Mouse (Mus musculus): ENCODE measurements around the gene Wdr4. TPM values are rescaled to one million over a fixed set of nuclear protein-coding genes. Genes with fewer than 3 reads are reported as not detected.

Gene Wdr4
- 21.9 and 24.0 TPM in 2 replicates for polyA plus RNA-seq (2015; fragmentation: Nextera tagmentation; extraction: Ambion mirVana)

- Histone ChIP-seq H3K9ac (peak within 1 kb of the TSS; percentile 94), H3K4me1 (peaks cover 34% of the 10 kb centered on the region), H3K4me2 (peak within 1 kb of the TSS; percentile 76), H3K27me3 (replicated peaks) (no peaks in the 10 kb centered on the region), H3K36me3 (peaks cover 36% of the 10 kb centered on the region), H3K4me3 (peak within 1 kb of the TSS; percentile 89), H3K27ac (replicated peaks) (peak within 1 kb of the TSS; percentile 88), H3K9me3 (no peaks in the 10 kb centered on the region)
- peak; percentile 98 for ATAC-seq (ENCODE audit: extremely low read depth, insufficient number of reproducible peaks, low FRiP score, low TSS enrichment)
- WGBS, result under 1% methylated on average over 45 of the region's 45 CpGs
These were observed at the start of gene Wdr4, which contains the start of gene Ndufv3 for GRCm38 (mm10) chr17:31519946-31520838. TSS of gene Wdr4 (minus strand) at chr17:31519980. TSS of gene Ndufv3 (plus strand) at chr17:31520115.

GRCm38 (mm10) chr17:31566276-31566675 is 46.5 kb upstream of the Wdr4 start:
- H3K4me3 ChIP-seq, result peak overlapping the region; percentile 95
- WGBS, result 62% methylated on average over 6 of the region's 6 CpGs
- peaks cover 60% of the 10 kb centered on the region for H3K4me1 ChIP-seq
- no peaks in the 10 kb centered on the region for H3K27me3 ChIP-seq (replicated peaks)
- no peaks in the 10 kb centered on the region for H3K9me3 ChIP-seq
- peak overlapping the region; percentile 97; the same call in 1 of the 2 replicates for H3K27ac ChIP-seq (replicated peaks)
- ATAC-seq (ENCODE audit: extremely low read depth, insufficient number of reproducible peaks, low FRiP score, low TSS enrichment), result no peak
- H3K36me3 ChIP-seq, result peaks cover 5% of the 10 kb centered on the region
- peak overlapping the region; percentile 96 for H3K9ac ChIP-seq
- H3K4me2 ChIP-seq, result peak overlapping the region; percentile 93

GRCm38 (mm10) chr17:31565141-31566056 is 45.6 kb upstream of the Wdr4 start:
- H3K4me2 ChIP-seq, result peak overlapping the region; percentile 93
- H3K27ac ChIP-seq (replicated peaks), result peak overlapping the region; percentile 97
- peaks cover 5% of the 10 kb centered on the region for H3K36me3 ChIP-seq
- H3K27me3 ChIP-seq (replicated peaks), result no peaks in the 10 kb centered on the region
- ATAC-seq (ENCODE audit: extremely low read depth, insufficient number of reproducible peaks, low FRiP score, low TSS enrichment), result peak; percentile 28
- peaks cover 51% of the 10 kb centered on the region for H3K4me1 ChIP-seq
- no peaks in the 10 kb centered on the region for H3K9me3 ChIP-seq
- H3K4me3 ChIP-seq, result peak overlapping the region; percentile 95
- under 1% methylated on average over 85 of the region's 88 CpGs for WGBS
- peak overlapping the region; percentile 96 for H3K9ac ChIP-seq

- Histone ChIP-seq H3K27ac (replicated peaks) (peak overlapping the region; percentile 97), H3K4me2 (peak overlapping the region; percentile 93), H3K4me1 (peaks cover 45% of the 10 kb centered on the region), H3K4me3 (peak overlapping the region; percentile 95), H3K9me3 (no peaks in the 10 kb centered on the region), H3K27me3 (replicated peaks) (no peaks in the 10 kb centered on the region), H3K36me3 (peaks cover 5% of the 10 kb centered on the region), H3K9ac (peak overlapping the region; percentile 96)
- no peak for ATAC-seq (ENCODE audit: extremely low read depth, insufficient number of reproducible peaks, low FRiP score, low TSS enrichment)
- 1% methylated on average over 31 of the region's 44 CpGs for WGBS
These were observed 45.0 kb upstream of the Wdr4 start for GRCm38 (mm10) chr17:31564858-31565140.

GRCm38 (mm10) chr17:31564015-31564857 is 44.5 kb upstream of the Wdr4 start, which contains the start of gene Pknox1:
TSS of gene Pknox1 (plus strand) at chr17:31564734.
- H3K4me3 ChIP-seq, result peak within 1 kb of the TSS; percentile 95
- peaks cover 5% of the 10 kb centered on the region for H3K36me3 ChIP-seq
- no peaks in the 10 kb centered on the region for H3K9me3 ChIP-seq
- no peaks in the 10 kb centered on the region for H3K27me3 ChIP-seq (replicated peaks)
- ATAC-seq (ENCODE audit: extremely low read depth, insufficient number of reproducible peaks, low FRiP score, low TSS enrichment), result peak; percentile 94
- under 1% methylated on average over 43 of the region's 72 CpGs for WGBS
- peak within 1 kb of the TSS; percentile 93 for H3K4me2 ChIP-seq
- peak within 1 kb of the TSS; percentile 97 for H3K27ac ChIP-seq (replicated peaks)
- H3K4me1 ChIP-seq, result peaks cover 40% of the 10 kb centered on the region
- H3K9ac ChIP-seq, result peak within 1 kb of the TSS; percentile 96

- WGBS, result 24% methylated on average over 12 of the region's 12 CpGs
These were observed 43.8 kb upstream of the Wdr4 start for GRCm38 (mm10) chr17:31563632-31564014.

GRCm38 (mm10) chr17:31559021-31559789 is 39.4 kb upstream of the Wdr4 start:
- Histone ChIP-seq H3K4me1 (peaks cover 18% of the 10 kb centered on the region), H3K36me3 (no peaks in the 10 kb centered on the region), H3K27me3 (replicated peaks) (no peaks in the 10 kb centered on the region), H3K4me2 (no peak overlapping the region), H3K9me3 (no peaks in the 10 kb centered on the region), H3K27ac (replicated peaks) (no peak overlapping the region), H3K4me3 (no peak overlapping the region), H3K9ac (no peak overlapping the region)
- ATAC-seq (ENCODE audit: extremely low read depth, insufficient number of reproducible peaks, low FRiP score, low TSS enrichment), result no peak
- WGBS, result 84% methylated on average over 11 of the region's 11 CpGs

More at GRCm38 (mm10) chr17:31563632-31564014, 43.8 kb upstream of the Wdr4 start:
- H3K9ac ChIP-seq, result peak overlapping the region; percentile 82
- H3K36me3 ChIP-seq, result peaks cover 5% of the 10 kb centered on the region
- peak overlapping the region; percentile 81 for H3K27ac ChIP-seq (replicated peaks)
- H3K4me2 ChIP-seq, result peak overlapping the region; percentile 68
- peak overlapping the region; percentile 58 for H3K4me3 ChIP-seq
- H3K4me1 ChIP-seq, result peaks cover 34% of the 10 kb centered on the region
- no peaks in the 10 kb centered on the region for H3K27me3 ChIP-seq (replicated peaks)
- ATAC-seq (ENCODE audit: extremely low read depth, insufficient number of reproducible peaks, low FRiP score, low TSS enrichment), result no peak
- H3K9me3 ChIP-seq, result no peaks in the 10 kb centered on the region

GRCm38 (mm10) chr17:31557947-31558542 is 38.3 kb upstream of the Wdr4 start:
- no peak overlapping the region for H3K4me3 ChIP-seq
- peak overlapping the region; percentile 36 for H3K27ac ChIP-seq (replicated peaks)
- H3K36me3 ChIP-seq, result no peaks in the 10 kb centered on the region
- ATAC-seq (ENCODE audit: extremely low read depth, insufficient number of reproducible peaks, low FRiP score, low TSS enrichment), result no peak
- peaks cover 12% of the 10 kb centered on the region for H3K4me1 ChIP-seq
- no peaks in the 10 kb centered on the region for H3K27me3 ChIP-seq (replicated peaks)
- WGBS, result 72% methylated on average over 10 of the region's 10 CpGs
- no peaks in the 10 kb centered on the region for H3K9me3 ChIP-seq
- H3K9ac ChIP-seq, result no peak overlapping the region; the same call in 1 of the 2 replicates
- H3K4me2 ChIP-seq, result no peak overlapping the region

- 53% methylated on average over 11 of the region's 11 CpGs for WGBS
- 0 out of 2 replicates have a peak overlapping the region, but pooled peaks have one; percentile 36 for H3K27ac ChIP-seq (replicated peaks)
- no peaks in the 10 kb centered on the region for H3K9me3 ChIP-seq
- H3K9ac ChIP-seq, result peak overlapping the region; percentile 25
- ATAC-seq (ENCODE audit: extremely low read depth, insufficient number of reproducible peaks, low FRiP score, low TSS enrichment), result no peak; the same call in 1 of the 2 replicates
- H3K27me3 ChIP-seq (replicated peaks), result no peaks in the 10 kb centered on the region
- 0 out of 2 replicates have a peak overlapping the region, but pooled peaks have one; percentile 8 for H3K4me2 ChIP-seq
- H3K36me3 ChIP-seq, result no peaks in the 10 kb centered on the region
- H3K4me3 ChIP-seq, result no peak overlapping the region
- peaks cover 12% of the 10 kb centered on the region for H3K4me1 ChIP-seq
These were observed 37.5 kb upstream of the Wdr4 start for GRCm38 (mm10) chr17:31557124-31557880.
